Mouse (Mus musculus): Measurements from ENCODE around the gene Bmper. TPM values are rescaled to one million over a fixed set of nuclear protein-coding genes. Genes with fewer than 3 reads are reported as not detected.

The Bmper gene
- polyA plus RNA-seq, 1 experiment from 2014 or later = 10.3 TPM

- Histone ChIP-seq H3K9me3 (replicated peaks) (no peaks in the 10 kb centered on the region), H3K4me2 (replicated peaks) (no peak overlapping the region), H3K36me3 (no peaks in the 10 kb centered on the region), H3K4me1 (no peaks in the 10 kb centered on the region), H3K27ac (replicated peaks) (no peak overlapping the region), H3K27me3 (no peaks in the 10 kb centered on the region), H3K4me3 (replicated peaks) (no peak overlapping the region), H3K9ac (no peak overlapping the region)
- WGBS = 54% methylated on average over 6 of the region's 6 CpGs
- ATAC-seq (ENCODE audit: insufficient number of reproducible peaks, low FRiP score, low TSS enrichment, low read depth) = no peak
Observed at GRCm38 (mm10) chr9:23399638-23400284, 176.9 kb downstream of the Bmper start.

GRCm38 (mm10) chr9:23407416-23407815 lies 184.5 kb downstream of the Bmper start:
- Histone ChIP-seq H3K9ac (no peak overlapping the region), H3K27me3 (no peaks in the 10 kb centered on the region), H3K36me3 (no peaks in the 10 kb centered on the region), H3K4me3 (replicated peaks) (no peak overlapping the region), H3K27ac (replicated peaks) (no peak overlapping the region), H3K4me2 (replicated peaks) (no peak overlapping the region), H3K9me3 (replicated peaks) (no peaks in the 10 kb centered on the region), H3K4me1 (no peaks in the 10 kb centered on the region)
- 28% methylated on average over 6 of the region's 6 CpGs for WGBS
- ATAC-seq (ENCODE audit: insufficient number of reproducible peaks, low FRiP score, low TSS enrichment, low read depth) = no peak; the same call in 1 of the 2 replicates

GRCm38 (mm10) chr9:23407935-23408781 lies 185.3 kb downstream of the Bmper start:
- no peaks in the 10 kb centered on the region for H3K4me1 ChIP-seq
- ATAC-seq (ENCODE audit: insufficient number of reproducible peaks, low FRiP score, low TSS enrichment, low read depth) = no peak

GRCm38 (mm10) chr9:23410567-23410966 lies 187.7 kb downstream of the Bmper start:
- Histone ChIP-seq H3K4me2 (replicated peaks) (no peak overlapping the region), H3K36me3 (no peaks in the 10 kb centered on the region), H3K4me3 (replicated peaks) (no peak overlapping the region), H3K9ac (no peak overlapping the region), H3K4me1 (no peaks in the 10 kb centered on the region), H3K27ac (replicated peaks) (no peak overlapping the region), H3K27me3 (no peaks in the 10 kb centered on the region), H3K9me3 (replicated peaks) (no peaks in the 10 kb centered on the region)
- 68% methylated on average over 2 of the region's 2 CpGs for WGBS
- no peak for ATAC-seq (ENCODE audit: insufficient number of reproducible peaks, low FRiP score, low TSS enrichment, low read depth)

More at GRCm38 (mm10) chr9:23407935-23408781, 185.3 kb downstream of the Bmper start:
- Histone ChIP-seq H3K4me3 (replicated peaks) (no peak overlapping the region), H3K27ac (replicated peaks) (no peak overlapping the region; the same call in 1 of the 2 replicates), H3K27me3 (no peaks in the 10 kb centered on the region), H3K9me3 (replicated peaks) (no peaks in the 10 kb centered on the region), H3K9ac (no peak overlapping the region), H3K4me2 (replicated peaks) (no peak overlapping the region), H3K36me3 (no peaks in the 10 kb centered on the region)
- 60% methylated on average over 3 of the region's 3 CpGs for WGBS

- no peak overlapping the region for H3K4me3 ChIP-seq (replicated peaks)
- H3K27me3 ChIP-seq = no peaks in the 10 kb centered on the region
- no peak overlapping the region for H3K27ac ChIP-seq (replicated peaks)
- no peak overlapping the region for H3K4me2 ChIP-seq (replicated peaks)
- WGBS = 70% methylated on average over 2 of the region's 2 CpGs
- H3K36me3 ChIP-seq = no peaks in the 10 kb centered on the region
- H3K9ac ChIP-seq = no peak overlapping the region
- ATAC-seq (ENCODE audit: insufficient number of reproducible peaks, low FRiP score, low TSS enrichment, low read depth) = no peak
- H3K4me1 ChIP-seq = no peaks in the 10 kb centered on the region
- H3K9me3 ChIP-seq (replicated peaks) = no peaks in the 10 kb centered on the region
Observed at GRCm38 (mm10) chr9:23412956-23413355, 190.1 kb downstream of the Bmper start.

- H3K4me1 ChIP-seq = no peaks in the 10 kb centered on the region
- no peaks in the 10 kb centered on the region for H3K9me3 ChIP-seq (replicated peaks)
- ATAC-seq (ENCODE audit: insufficient number of reproducible peaks, low FRiP score, low TSS enrichment, low read depth) = no peak
- H3K36me3 ChIP-seq = no peaks in the 10 kb centered on the region
- WGBS = 87% methylated on average over 2 of the region's 2 CpGs
- H3K4me2 ChIP-seq (replicated peaks) = no peak overlapping the region
- H3K4me3 ChIP-seq (replicated peaks) = no peak overlapping the region
- no peak overlapping the region for H3K9ac ChIP-seq
- H3K27me3 ChIP-seq = no peaks in the 10 kb centered on the region
- no peak overlapping the region for H3K27ac ChIP-seq (replicated peaks)
Observed at GRCm38 (mm10) chr9:23419107-23419506, 196.2 kb downstream of the Bmper start.

GRCm38 (mm10) chr9:23423748-23424147 lies 200.9 kb downstream of the Bmper start:
- Histone ChIP-seq H3K9me3 (replicated peaks) (no peaks in the 10 kb centered on the region), H3K36me3 (no peaks in the 10 kb centered on the region), H3K4me1 (no peaks in the 10 kb centered on the region), H3K27ac (replicated peaks) (no peak overlapping the region), H3K4me2 (replicated peaks) (no peak overlapping the region), H3K9ac (no peak overlapping the region), H3K4me3 (replicated peaks) (no peak overlapping the region), H3K27me3 (no peaks in the 10 kb centered on the region)
- WGBS = 81% methylated on average over 1 of the region's 1 CpGs
- no peak for ATAC-seq (ENCODE audit: insufficient number of reproducible peaks, low FRiP score, low TSS enrichment, low read depth)

GRCm38 (mm10) chr9:23432631-23433030 lies 209.8 kb downstream of the Bmper start:
- Histone ChIP-seq H3K36me3 (no peaks in the 10 kb centered on the region), H3K4me2 (replicated peaks) (no peak overlapping the region), H3K27ac (replicated peaks) (no peak overlapping the region), H3K9ac (no peak overlapping the region), H3K9me3 (replicated peaks) (no peaks in the 10 kb centered on the region), H3K4me3 (replicated peaks) (no peak overlapping the region), H3K27me3 (no peaks in the 10 kb centered on the region), H3K4me1 (no peaks in the 10 kb centered on the region)
- WGBS = 75% methylated on average over 2 of the region's 2 CpGs
- ATAC-seq (ENCODE audit: insufficient number of reproducible peaks, low FRiP score, low TSS enrichment, low read depth) = no peak

GRCm38 (mm10) chr9:23433238-23433637 lies 210.4 kb downstream of the Bmper start:
- Histone ChIP-seq H3K4me1 (no peaks in the 10 kb centered on the region), H3K27ac (replicated peaks) (no peak overlapping the region), H3K27me3 (no peaks in the 10 kb centered on the region), H3K36me3 (no peaks in the 10 kb centered on the region), H3K9me3 (replicated peaks) (no peaks in the 10 kb centered on the region), H3K4me3 (replicated peaks) (no peak overlapping the region), H3K9ac (no peak overlapping the region), H3K4me2 (replicated peaks) (no peak overlapping the region)
- ATAC-seq (ENCODE audit: insufficient number of reproducible peaks, low FRiP score, low TSS enrichment, low read depth) = no peak
- 87% methylated on average over 3 of the region's 3 CpGs for WGBS

GRCm38 (mm10) chr9:23436751-23437150 lies 213.9 kb downstream of the Bmper start:
- Histone ChIP-seq H3K36me3 (no peaks in the 10 kb centered on the region), H3K4me2 (replicated peaks) (no peak overlapping the region), H3K4me1 (no peaks in the 10 kb centered on the region), H3K9ac (no peak overlapping the region), H3K27me3 (no peaks in the 10 kb centered on the region), H3K4me3 (replicated peaks) (no peak overlapping the region), H3K27ac (replicated peaks) (no peak overlapping the region), H3K9me3 (replicated peaks) (no peaks in the 10 kb centered on the region)
- no peak for ATAC-seq (ENCODE audit: insufficient number of reproducible peaks, low FRiP score, low TSS enrichment, low read depth)
- 37% methylated on average over 6 of the region's 6 CpGs for WGBS

- no peaks in the 10 kb centered on the region for H3K27me3 ChIP-seq
- H3K4me2 ChIP-seq (replicated peaks) = no peak overlapping the region
- no peak overlapping the region for H3K27ac ChIP-seq (replicated peaks)
- peaks cover 5% of the 10 kb centered on the region; the same call in 1 of the 2 replicates for H3K4me1 ChIP-seq
- H3K9ac ChIP-seq = no peak overlapping the region
- H3K36me3 ChIP-seq = no peaks in the 10 kb centered on the region
- H3K4me3 ChIP-seq (replicated peaks) = no peak overlapping the region
- 77% methylated on average over 9 of the region's 9 CpGs for WGBS
- ATAC-seq (ENCODE audit: insufficient number of reproducible peaks, low FRiP score, low TSS enrichment, low read depth) = no peak
- no peaks in the 10 kb centered on the region for H3K9me3 ChIP-seq (replicated peaks)
Observed at GRCm38 (mm10) chr9:23438662-23439061, 215.8 kb downstream of the Bmper start.

All from embryonic facial prominence, embryonic 15.5 days (tissue).